Mouse (Mus musculus): ENCODE measurements around the gene Fthl17c. TPM values are rescaled to one million over a fixed set of nuclear protein-coding genes. Genes with fewer than 3 reads are reported as not detected.

Fthl17c gene
- not detected for polyA plus RNA-seq (2017; shearing (Covaris generic))

DNA sequence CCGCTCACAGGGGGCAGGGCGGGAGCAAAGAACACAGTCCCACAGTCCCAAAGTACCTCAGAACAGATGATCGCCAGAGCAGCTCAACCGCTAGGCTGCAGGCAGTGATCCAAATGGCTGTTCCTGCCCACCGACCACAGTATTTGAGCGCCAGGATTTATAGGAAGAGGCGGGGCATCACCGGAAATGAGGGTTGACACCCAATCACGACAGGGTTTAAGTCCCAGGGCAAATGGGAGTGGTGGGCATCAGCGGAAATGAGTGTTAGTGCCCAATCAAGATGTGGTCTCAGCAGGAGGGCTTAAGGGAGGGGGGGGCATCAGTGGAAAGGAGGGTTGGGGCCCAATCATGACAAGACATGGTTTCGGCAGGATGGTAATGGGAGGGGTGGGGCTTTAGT is at the start of gene Fthl17c:
Gene Fthl17c, minus strand, starts transcription at position 101 of the 400 bp plus-strand sequence.

DNA sequence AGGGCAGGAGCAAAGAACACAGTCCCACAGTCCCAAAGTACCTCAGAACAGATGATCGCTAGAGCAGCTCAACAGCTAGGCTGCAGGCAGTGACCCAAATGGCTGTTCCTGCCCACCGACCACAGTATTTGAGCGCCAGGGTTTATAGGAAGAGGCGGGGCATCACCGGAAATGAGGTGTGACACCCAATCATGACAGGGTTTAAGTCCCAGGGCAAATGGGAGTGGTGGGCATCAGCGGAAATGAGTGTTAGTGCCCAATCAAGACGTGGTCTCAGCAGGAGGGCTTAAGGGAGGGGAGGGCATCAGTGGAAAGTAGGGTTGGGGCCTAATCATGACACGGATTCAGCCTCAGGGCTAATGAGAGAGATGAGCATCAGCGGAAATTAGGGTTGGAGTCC is 10.3 kb upstream of the Fthl17c start, which contains the start of gene Fthl17d:
Gene Fthl17d, minus strand, starts transcription at position 101 of the 400 bp plus-strand sequence.

GRCm38 (mm10) chrX:8962875-8963274 is 13.5 kb downstream of the Fthl17c start, which contains the start of gene Fthl17b:
TSS of gene Fthl17b (minus strand) at chrX:8962975.

Other genes with a start within 250 kb of the Fthl17c start
- gene Ssx9, start 228.1 kb downstream of the Fthl17c start, polyA plus RNA-seq (2017; shearing (Covaris generic)), result not detected
- gene Ssxb5, start 172.9 kb downstream of the Fthl17c start, polyA plus RNA-seq (2017; shearing (Covaris generic)), result not detected
- not detected for gene Gm6592, start 132.6 kb downstream of the Fthl17c start, polyA plus RNA-seq (2017; shearing (Covaris generic))
- not detected for gene Gm5751, start 102.3 kb downstream of the Fthl17c start, polyA plus RNA-seq (2017; shearing (Covaris generic))
- gene B630019K06Rik, start 84.2 kb downstream of the Fthl17c start, polyA plus RNA-seq (2017; shearing (Covaris generic)), result under 1 TPM in 1 of 2 experiments, not detected in 1; 0.79 TPM
- gene Fthl17b, start 13.6 kb downstream of the Fthl17c start, polyA plus RNA-seq (2017; shearing (Covaris generic)), result not detected
- gene Fthl17d, start 10.2 kb upstream of the Fthl17c start, polyA plus RNA-seq (2017; shearing (Covaris generic)), result not detected
- gene Fthl17e, start 56.9 kb upstream of the Fthl17c start, polyA plus RNA-seq (2017; shearing (Covaris generic)), result not detected
- gene Fthl17f, start 86.5 kb upstream of the Fthl17c start, polyA plus RNA-seq (2017; shearing (Covaris generic)), result not detected
- gene 4930402K13Rik, start 128.0 kb upstream of the Fthl17c start, polyA plus RNA-seq (2017; shearing (Covaris generic)), result not detected
- gene Lancl3, start 223.3 kb upstream of the Fthl17c start, polyA plus RNA-seq (2017; shearing (Covaris generic)), result under 1 TPM; 0.09 to 0.24 TPM

All from activated CD4-positive, CD25-positive, alpha-beta regulatory T cell (primary cell).